Mouse (Mus musculus) layer of hippocampus, postnatal 10 days (tissue): Measurements from ENCODE around the gene Gamt. TPM values are rescaled to one million over a fixed set of nuclear protein-coding genes. Genes with fewer than 3 reads are reported as not detected.

Experiments
- DNase-seq, 2 experiments: peaks; one replicate each; pipeline ENCODE4 v3.0.0; 2021; ENCODE audit warnings: low spot score in 2 of 2
- total RNA-seq, 2 experiments: library from RNA; stranded (reverse); gene quantifications; 2 replicates each; pipeline ENCODE4 v1.2.3; 2021

The Gamt gene
- total RNA-seq, 2 experiments from 2014 or later: 27.8 to 31.5 TPM

DNA sequence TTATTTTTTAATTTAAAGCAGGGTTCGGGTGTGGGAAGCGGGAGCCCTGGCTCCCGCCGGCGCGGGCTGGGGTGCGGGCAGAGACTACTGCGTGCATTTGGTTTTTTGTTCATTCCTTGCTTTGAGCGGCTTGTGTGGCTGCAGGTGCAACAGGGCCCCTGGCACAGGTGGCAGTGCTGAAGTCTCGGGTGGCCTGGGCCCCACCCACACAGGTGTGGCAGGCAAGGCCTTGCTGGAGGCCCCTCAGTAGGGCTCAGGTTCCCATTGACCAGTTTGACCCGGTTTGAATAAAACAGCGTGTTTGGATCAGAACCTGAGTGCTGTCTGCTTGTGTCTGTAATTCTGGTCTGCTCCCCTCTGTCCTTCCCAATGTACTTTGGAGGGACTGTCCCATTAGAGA lies 27.3 kb upstream of the Gamt start:
- no peak for DNase-seq

GRCm38 (mm10) chr10:80285222-80286070 lies 24.6 kb upstream of the Gamt start:
- no peak for DNase-seq

DNA sequence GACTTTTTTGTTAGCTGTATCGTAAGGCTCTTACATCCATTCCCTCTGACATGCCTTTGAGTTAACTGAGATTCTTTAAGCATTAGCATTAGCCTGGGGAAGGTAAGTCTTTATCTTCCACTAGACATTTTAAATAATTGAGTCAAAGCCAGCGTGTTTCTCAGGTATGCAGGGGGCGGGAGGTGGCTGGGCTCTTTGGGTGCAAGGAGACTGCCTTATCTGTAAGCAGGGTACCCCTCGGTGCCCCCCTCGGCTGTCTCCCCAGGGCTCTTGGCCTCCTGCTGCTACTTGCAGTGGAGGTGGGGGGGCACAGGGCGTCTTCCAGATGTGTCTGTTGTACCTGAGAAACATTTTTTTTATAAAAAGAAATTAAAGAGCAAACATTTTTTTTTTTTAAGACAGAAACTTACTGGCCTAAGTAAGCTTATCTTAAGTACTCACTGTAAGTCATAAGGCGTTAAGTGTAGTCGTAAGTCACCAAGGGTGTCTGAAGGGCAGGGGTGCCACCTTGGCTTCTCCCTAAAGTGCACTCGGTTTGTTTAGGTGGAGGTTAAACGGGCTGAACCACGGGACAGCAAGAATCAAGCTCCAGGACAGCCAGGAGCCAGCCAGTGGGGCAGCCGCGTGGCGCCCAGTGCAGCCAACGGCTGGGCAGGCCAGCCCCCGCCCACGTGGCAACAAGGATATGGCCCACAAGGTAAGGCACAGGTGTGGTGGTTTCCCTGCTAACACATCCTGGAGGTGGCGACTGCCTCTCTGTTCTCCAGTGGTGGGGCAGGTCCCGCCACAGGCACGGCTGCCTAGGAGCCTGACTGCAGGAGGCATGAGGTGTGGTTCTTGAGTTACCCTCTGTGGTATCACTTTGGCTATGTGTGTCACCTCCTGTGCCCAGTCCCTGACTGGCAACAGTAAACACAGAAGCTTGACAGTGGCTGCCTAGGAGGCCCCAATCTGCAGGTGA lies 21.9 kb upstream of the Gamt start:
- no peak for DNase-seq

DNA sequence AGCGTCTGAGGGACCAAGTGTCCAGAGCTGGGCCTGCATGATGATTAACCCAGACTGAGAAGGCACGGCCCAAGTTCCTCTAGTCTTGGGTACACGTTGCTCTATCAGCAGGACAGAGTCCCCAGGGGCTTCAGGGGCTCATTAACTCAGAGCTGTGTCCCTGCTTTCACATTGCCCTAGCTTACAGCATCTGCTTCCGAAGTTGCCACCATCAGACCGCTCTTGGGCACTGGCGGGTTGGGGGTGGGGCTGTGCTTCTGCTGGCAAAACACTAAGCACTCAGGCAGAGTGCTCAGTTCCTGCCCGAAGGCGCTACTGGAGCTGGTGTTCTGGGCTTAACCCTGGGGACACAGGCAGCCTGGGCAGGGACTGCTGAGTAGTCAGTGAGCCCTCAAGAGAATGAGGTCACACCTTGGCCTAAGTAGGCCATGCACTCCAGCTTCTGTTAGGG lies 21.1 kb upstream of the Gamt start:
- DNase-seq: peak in 1 of 2 experiments; percentile 52

DNA sequence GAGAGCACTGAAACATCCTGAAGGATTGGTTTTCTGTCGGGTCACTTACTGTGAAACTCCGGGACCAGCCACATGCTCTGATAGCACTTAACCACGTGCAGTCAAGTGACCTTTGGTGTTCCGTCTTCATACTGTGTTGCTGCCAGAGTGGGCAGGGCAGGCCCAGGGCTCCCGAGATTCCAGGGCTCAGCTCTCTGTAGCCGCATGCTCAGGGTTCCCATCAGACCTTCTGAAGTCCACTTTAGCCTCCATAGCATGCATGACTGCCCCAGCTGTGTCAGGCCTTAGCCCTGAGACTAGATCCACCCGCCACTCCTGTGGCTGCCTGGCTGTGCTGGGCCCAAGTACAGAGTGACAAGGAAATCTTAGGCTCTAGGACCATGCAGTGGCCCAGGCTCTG lies 20.5 kb upstream of the Gamt start:
- no peak for DNase-seq

- DNase-seq: no peak
Observed at GRCm38 (mm10) chr10:80279273-80279672, 18.5 kb upstream of the Gamt start.

DNA sequence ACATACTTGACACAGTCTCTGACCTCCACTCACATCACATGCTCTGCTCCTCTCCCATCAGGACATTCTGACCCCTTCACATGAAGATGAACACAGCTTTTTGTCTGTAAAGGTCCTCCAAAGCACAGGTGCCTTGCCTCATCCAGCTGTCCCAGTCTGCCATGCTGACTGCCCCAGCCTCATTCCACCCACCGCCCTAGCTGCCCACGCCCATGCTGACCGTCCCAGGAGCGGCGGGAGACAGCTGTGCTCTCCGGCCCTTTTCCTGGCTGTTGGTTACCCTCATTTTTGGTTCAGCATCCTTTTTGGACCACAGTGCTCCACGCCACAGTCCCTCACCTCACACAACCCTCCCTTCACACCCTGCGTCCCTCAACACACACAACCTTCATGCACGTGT lies 17.6 kb upstream of the Gamt start:
- no peak for DNase-seq

DNA sequence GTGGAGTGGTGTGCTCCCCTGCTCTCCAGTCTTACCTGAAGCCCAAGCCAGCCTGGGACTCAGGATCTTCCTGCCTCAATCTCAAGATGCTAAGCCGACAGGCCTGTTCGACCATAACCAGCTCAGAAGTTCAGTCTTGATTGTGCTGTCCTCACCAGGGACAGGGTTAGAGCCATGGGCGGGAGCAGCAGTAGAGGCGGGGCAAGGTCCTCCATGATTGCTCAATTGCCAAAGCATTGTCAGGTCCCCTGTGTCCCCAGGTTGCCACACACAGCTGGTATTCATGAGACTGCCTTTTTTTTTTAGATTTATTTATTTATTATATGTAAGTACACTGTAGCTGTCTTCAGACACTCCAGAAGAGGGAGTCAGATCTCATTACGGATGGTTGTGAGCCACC lies 15.4 kb upstream of the Gamt start:
- DNase-seq: no peak

GRCm38 (mm10) chr10:80273847-80274246 lies 13.0 kb upstream of the Gamt start:
- no peak for DNase-seq

- DNase-seq: no peak
Observed at GRCm38 (mm10) chr10:80271870-80272585, 11.2 kb upstream of the Gamt start.

DNA sequence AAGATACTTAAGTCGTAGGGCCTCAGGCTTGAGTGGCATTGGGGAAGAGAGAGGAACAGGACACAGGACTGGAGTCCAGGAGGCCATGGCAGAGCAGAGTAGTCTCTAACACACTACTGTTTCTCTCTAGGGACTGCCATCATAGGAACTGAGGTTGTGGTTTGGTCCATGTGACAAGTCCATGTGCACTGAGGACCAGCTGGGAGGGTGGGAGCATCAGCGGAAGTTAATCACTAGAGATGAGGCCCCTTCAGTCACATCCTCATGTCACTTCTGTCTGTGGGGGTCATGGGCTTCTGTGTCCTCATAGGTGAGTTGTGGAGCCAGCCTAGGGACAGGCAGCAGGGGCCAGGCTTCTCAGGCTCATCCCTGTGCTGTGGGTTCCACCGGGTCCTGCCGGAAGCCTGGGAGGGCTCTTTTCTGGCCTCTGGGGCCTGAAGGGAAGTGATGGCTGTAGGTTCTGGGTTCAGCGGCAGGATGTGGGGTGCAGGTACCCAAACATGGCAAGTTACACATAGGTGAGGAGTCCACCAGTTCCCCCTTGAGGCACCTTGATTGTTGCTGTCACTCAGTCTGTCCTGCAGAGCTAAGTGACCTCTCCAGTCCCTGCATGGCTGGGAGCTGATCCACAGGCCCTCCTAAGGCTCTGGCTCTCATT lies 10.5 kb upstream of the Gamt start:
- no peak for DNase-seq

GRCm38 (mm10) chr10:80270734-80271181 lies 9.9 kb upstream of the Gamt start:
- DNase-seq: no peak

- DNase-seq: no peak
Observed at GRCm38 (mm10) chr10:80270099-80270498, 9.3 kb upstream of the Gamt start.

- no peak for DNase-seq
Observed at GRCm38 (mm10) chr10:80265149-80265486, 4.3 kb upstream of the Gamt start.

DNA sequence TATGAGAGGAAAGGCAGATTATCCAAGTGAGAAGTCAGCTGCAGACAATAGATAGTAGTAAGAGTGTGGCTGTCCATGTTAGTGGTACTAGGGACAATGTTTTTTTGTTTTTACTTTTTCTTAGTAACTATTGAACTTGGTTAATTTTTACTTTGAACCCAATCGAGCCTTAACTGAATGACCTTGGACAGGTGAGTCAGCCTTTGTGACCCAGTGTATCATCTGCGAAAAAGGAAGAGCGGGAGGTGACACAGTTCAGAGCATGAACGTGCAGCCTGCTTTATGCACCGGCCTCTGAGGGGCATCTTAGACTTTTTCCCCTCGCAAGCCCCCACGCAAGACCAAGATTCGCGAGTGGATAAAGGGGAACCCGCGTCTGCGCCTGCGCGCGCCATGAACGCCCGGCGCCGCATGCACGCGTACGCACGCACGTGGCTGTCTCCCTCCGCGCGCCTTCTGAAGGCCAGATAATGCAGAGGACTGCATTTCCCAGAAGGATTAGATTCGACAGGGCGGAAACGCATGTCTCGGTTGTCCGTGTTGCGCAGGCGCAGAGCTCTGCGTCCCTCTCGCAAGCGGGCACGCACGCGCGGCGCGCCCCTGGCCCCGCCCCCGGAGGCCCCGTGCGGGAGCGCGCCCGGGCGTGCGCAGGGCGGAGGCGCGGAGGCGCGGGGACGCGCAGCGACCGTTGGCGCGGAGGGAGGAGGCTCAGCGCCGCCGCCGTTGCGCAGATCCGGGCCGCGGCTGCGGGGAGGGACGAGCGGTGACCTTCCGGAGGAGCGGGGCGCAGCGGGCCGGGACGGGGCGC lies 3.7 kb upstream of the Gamt start:
- peak; percentile 97 to 99 for DNase-seq

- no peak for DNase-seq
Observed at GRCm38 (mm10) chr10:80262776-80263365, 2.1 kb upstream of the Gamt start.

DNA sequence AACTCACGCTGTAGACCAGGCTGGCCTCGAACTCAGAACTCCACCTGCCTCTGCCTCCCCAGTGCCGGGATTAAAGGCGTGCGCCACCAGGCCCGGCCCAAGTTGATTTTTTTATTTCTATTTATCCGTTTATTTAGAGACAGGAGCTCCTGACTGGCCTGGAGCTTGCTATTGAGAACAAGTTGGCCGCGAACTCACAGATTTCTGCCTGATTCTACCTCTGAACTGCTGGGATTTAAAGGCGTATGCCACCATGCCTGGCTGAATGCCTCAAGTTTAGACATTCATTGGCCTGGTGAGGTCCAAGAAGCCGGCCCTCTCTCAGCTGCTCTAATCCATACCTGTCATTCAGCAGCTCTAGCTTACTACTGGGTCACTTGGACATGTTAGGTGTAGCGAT lies 1.4 kb upstream of the Gamt start:
- no peak for DNase-seq

DNA sequence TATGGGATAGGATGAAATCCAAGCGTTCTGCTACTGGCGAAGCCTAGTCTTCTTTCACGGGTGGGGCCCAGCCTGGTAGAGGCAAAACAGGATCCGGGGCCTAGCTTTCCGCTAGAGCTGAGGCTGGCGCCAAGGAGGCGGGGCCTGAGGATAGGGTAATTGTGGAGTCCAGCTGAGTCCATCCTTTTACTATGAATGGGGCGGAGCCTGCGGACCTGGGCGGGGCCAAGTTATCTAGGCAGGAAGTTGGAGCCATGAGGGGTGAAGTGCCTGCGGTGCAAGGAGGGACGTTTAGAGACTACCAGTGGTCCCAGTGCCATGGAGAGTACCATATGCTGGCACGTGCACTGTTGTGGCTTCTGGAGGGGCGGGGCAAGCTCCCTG lies 765 bp upstream of the Gamt start:
- DNase-seq: peak; percentile 87 to 89

DNA sequence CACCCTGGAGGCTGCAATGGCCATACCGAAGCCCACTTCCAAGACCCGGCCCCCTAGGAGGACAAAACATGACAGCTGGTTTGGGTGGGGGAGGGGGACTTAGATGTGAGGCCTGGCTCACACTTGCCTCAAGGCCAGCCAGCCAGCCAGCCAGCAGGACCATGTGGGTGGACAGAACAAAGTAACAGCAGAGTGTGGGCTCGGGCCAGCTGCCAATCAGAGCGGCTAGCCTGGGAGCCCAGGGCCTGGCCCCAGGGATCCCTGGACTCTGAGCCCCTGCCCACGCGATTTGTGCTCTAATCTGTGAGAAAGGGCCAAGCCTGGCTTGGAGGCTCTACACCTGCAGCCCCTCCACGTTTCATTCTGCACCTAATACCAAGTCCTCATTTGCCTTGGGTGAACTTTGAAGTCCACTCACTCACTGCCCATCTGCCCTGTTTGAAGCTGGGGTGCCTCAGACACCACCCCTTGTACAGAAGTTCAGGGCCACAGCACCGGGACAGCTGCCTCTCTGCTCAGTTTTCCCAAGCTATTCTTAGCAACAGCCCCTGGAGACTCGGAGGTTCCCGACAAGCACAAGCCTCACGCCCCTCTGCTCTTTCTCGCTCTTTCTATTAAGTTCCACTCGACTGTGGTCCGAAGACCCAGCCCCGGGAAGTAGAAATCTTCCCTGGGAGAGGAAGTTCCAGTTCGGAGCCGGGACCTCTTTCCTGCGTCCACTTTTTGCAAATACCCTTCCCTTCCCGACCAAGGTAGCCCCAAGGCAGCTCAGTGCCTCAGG lies 761 bp downstream of the Gamt start:
- DNase-seq: peak; percentile 67 to 81
